Mouse (Mus musculus) gastrocnemius, adult 2 months (tissue): Measurements from ENCODE around the gene Dlgap3. TPM values are rescaled to one million over a fixed set of nuclear protein-coding genes. Genes with fewer than 3 reads are reported as not detected.

Experiments
- DNase-seq: peaks from one replicate; pipeline ENCODE4 v3.0.0; 2022
- H3K27ac ChIP-seq: fragments of 200-600 bp; 2 replicates; pipeline ENCODE4 v1.8.1; 2022; ENCODE audit warnings: mild to moderate bottlenecking
- H3K4me3 ChIP-seq: fragments of 200-600 bp; 2 replicates; pipeline ENCODE4 v1.8.1; 2022; ENCODE audit warnings: mild to moderate bottlenecking, moderate library complexity
- CTCF ChIP-seq: fragments of 200-600 bp; IDR thresholded peaks from 2 replicates; pipeline ENCODE4 v1.8.1; 2022; ENCODE audit warnings: antibody characterized with exemption, mild to moderate bottlenecking, moderate library complexity
- intact Hi-C: fragments of 180-260 bp; cut with DNase I; formaldehyde crosslinking; loops from one replicate; pipeline ENCODE4 v1.15.1; 2025
- long read RNA-seq, 2 experiments: library from polyadenylated mRNA; stranded (forward); transcript quantifications; one replicate each; pipeline ENCODE4 v2.0.0; 2021
- total RNA-seq, 2 experiments: library from RNA; stranded (reverse); gene quantifications; 2 replicates each; pipeline ENCODE4 v1.2.3; 2021

Dlgap3 gene
- total RNA-seq = not detected
- long read RNA-seq, experiment 1 = 0 reads
- long read RNA-seq, experiment 2 = 0 reads

DNA sequence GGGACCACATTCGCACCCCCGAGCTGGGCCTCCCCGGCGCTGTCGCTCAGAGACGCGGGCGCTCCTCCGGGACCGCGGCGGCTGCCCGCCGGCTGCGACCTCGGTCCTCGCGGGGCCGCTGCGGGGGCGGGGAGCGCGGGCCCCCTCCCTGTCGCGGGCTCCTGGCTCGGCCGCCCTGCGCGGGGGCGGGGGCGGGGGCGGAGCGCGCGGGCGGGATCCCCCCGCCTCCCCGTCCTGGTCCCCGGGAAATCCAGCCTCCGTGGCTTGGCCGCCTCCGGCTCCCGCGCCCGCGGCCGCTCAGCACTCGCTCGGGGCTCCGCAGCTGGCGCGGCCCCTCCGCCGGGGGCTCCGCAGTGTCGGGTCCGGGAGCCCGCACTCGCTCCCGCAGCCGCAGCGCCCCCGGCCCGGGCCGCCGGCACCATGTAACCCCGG lies at the start of gene Dlgap3:
Gene Dlgap3, plus strand, starts transcription at position 291 of the 432 bp plus-strand sequence.
- intact Hi-C loops = no loop called here
- Histone ChIP-seq H3K4me3 (peak within 1 kb of the TSS; percentile 78), H3K27ac (no peak within 1 kb of the TSS)
- peak; percentile 36 for DNase-seq
- TF ChIP-seq CTCF = no peak

DNA sequence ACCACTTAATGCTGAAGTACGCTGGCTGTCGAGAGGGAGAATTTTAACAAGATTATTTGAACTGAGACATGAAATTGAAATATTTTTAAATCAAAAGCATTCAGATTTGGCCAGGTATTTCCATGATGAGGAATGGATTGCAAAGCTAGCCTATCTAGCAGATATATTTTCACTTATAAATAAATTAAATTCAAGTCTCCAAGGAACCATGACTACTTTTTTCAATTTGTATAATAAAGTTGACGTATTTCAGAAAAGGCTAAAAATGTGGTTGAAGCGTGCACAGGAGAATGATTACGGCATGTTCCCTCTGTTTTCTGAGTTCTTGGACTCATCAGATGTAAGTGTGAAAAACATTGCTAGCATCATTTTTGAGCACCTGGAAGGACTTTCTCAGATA lies 45.6 kb upstream of the Dlgap3 start, which contains the start of gene Tmem35b:
Gene Tmem35b, plus strand, starts transcription at position 301 of the 400 bp plus-strand sequence.
- TF ChIP-seq CTCF = no peak
- no peak for DNase-seq
- no peak within 1 kb of the TSS for H3K4me3 ChIP-seq
- intact Hi-C loops = no loop called here
- no peak within 1 kb of the TSS for H3K27ac ChIP-seq

DNA sequence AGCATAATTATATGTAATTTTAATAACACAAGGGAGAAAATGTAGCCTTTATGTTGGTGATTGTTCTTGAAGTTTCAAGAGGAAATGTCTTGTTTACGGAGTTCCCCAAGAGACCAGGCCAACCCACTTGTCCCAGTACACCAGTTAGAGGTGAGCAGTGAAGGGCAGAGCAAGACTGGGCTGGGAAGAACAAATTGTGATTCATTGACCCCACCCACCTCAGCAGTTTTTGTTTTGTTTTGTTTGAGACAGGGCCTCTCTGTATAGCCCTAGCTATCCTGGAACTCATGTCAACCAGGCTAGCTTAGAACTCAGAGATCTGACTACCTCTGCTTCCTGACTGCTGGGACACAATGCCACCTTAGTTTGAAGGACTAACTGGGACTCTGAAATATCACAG lies 44.7 kb upstream of the Dlgap3 start:
- Histone ChIP-seq H3K27ac (no peak overlapping the region), H3K4me3 (no peak overlapping the region)
- intact Hi-C loops = no loop called here
- TF ChIP-seq CTCF = no peak
- DNase-seq = no peak

DNA sequence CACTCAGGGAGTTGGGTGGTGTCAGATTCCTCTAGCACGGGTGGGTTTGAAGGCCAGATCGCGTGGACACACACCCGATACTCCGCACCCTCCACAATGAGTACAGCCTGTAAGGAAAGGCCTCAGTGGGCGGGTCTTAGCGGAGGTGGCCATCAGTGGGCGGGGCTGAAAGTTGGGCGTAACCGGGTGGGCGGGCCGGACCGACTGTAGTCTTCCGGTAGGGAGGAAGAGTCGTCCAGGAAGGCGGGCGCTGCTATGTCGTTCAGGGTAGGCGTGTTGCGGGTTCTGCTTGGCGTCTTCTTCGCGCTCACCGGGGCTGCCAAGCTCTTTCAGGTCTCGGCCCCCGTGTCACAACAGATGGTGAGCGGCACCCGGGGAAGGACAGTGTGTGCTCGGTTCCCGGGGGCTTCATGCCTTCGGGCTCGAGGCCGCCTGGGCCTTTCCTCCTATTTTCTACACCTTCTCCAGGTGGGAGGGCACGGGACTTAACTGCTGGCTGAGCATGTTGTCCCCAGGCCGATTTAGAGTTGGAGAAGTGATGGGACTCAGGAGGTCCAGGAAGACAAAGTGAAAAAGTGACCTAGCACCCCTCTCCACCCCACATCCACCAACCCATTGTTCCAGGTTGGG lies 43.1 kb upstream of the Dlgap3 start:
- Histone ChIP-seq H3K4me3 (peak overlapping the region; percentile 84), H3K27ac (peak overlapping the region; percentile 61; the same call in 1 of the 2 replicates)
- intact Hi-C loops = no loop called here

DNA sequence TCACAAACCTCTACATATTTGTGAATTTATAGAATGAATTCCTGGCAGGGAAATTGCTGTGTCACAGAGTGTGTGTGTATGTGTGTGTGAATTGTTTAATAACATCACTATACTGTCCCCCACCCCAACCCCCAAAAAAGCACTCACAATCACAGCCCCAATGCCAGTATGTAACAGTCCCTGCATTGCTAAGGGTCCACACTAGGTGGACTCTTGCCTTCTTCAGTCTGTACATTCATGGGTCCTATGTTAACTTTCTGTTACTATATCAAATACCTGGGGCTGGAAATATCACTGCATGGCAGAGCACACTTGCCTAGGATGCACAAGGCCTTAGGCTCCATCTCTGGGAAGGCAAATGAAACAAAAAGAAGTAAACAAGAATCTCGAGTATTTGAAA lies 34.3 kb upstream of the Dlgap3 start:
- H3K27ac ChIP-seq = no peak overlapping the region
- no peak for DNase-seq
- intact Hi-C loops = no loop called here
- TF ChIP-seq CTCF = no peak
- no peak overlapping the region for H3K4me3 ChIP-seq

More for the DNA sequence above, 43.1 kb upstream of the Dlgap3 start:
- no peak for TF ChIP-seq CTCF
- DNase-seq = peak; percentile 89

DNA sequence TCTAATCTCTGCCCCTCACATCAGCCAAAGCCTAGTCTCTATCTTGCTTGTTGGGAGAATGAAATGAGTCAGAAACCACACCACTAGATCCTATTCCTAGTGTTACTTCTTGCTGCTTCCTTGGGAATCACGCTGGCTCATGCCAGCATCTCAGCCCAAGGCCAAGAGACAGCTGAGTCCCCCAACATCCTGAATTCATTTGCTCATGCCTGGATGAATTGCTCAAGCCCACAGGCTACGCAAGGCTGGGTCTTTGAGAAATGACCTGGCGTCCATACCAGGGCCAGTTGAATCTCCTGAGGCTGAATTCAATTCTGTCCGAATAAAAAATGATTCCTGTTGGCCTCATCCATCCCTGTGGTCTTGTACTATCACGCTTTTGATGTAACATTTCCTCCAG lies 31.4 kb upstream of the Dlgap3 start:
- Histone ChIP-seq H3K27ac (no peak overlapping the region), H3K4me3 (no peak overlapping the region)
- DNase-seq = no peak
- TF ChIP-seq CTCF = no peak
- intact Hi-C loops = no loop called here

DNA sequence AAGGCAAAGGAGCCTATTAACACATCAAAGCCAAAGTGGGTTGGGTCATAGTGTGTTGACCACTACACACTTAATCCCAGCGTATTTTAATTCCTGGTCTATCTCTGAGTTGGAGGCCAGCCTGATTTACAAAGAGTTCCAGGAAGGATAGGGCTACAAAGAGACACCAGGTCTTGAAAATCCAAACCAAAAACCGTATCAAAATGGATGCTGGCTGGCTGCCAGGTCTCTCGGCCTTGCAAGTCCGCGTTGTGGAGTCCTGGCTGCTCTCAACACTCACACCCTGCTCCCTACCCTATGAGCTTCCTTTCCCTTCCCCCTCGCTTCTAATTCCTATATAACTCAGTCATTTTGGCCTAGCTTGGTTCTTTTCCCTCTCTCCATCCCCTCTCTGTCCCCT lies 30.5 kb upstream of the Dlgap3 start:
- no peak overlapping the region for H3K27ac ChIP-seq
- TF ChIP-seq CTCF = no peak
- no peak overlapping the region for H3K4me3 ChIP-seq
- no peak for DNase-seq
- intact Hi-C loops = no loop called here

DNA sequence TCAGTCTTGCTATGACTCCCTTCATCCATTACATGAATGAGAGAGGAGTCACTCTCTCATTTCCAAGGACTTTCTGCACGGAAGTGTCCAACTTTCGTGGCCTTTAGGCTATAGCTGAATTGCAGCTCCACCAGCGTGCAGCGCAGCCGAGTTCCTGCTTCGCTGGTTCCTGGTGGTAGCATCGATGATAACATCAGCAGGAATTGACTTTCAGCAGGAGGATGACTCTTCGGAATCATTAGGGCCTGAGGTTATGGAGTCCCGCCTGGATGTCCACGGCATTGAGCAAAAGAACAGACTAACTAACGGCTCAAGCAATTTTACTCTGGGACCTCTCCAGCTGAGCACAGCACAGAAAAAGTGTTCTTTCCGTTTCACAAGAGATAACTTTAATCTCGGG lies 19.0 kb upstream of the Dlgap3 start:
- intact Hi-C loops = no loop called here
- H3K4me3 ChIP-seq = no peak overlapping the region
- no peak for TF ChIP-seq CTCF
- no peak overlapping the region for H3K27ac ChIP-seq
- no peak for DNase-seq

DNA sequence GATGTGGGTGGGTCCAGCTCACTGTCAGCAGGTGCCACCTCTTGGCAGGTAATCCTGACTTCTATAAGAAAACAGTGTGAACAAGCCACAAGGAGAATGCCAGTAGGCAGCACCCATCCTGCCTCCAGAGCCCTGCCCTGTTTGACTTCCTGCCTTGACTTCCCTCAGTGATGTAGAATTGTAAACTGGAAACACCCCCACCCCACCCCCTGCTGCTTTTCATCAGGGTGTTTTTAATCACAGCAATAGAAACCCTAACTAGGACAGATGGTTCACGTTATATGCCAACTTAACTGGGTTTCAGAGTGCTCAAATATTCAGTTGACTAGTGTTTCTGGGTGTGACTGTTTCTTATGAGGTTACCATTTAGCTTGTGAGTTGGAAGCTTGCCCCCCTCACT lies 15.7 kb upstream of the Dlgap3 start:
- no peak for TF ChIP-seq CTCF
- Histone ChIP-seq H3K4me3 (no peak overlapping the region), H3K27ac (no peak overlapping the region)
- intact Hi-C loops = no loop called here
- no peak for DNase-seq

DNA sequence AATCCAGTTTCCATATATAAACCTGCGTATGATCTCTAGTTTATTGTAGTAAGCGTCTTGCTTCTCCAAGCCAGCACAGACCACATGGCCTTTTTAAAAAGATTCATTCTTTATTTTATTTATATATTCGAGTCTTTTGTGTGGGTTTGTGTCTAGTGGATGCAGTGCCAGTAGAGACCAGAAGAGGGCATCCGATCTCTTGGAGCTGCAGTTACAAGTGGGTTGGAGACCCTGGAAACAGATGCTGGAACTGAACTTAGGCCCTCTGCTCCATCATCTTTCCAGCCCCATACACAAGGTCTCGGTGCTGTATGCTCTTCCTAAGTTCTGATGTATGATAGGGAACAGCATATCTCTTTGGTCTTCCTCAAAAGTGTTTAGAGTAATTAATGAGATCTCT lies 13.2 kb upstream of the Dlgap3 start:
- H3K27ac ChIP-seq = no peak overlapping the region
- no peak overlapping the region for H3K4me3 ChIP-seq
- no peak for DNase-seq
- intact Hi-C loops = no loop called here
- 0 out of 2 replicates have a peak, but pooled peaks have one; percentile 9 for TF ChIP-seq CTCF

DNA sequence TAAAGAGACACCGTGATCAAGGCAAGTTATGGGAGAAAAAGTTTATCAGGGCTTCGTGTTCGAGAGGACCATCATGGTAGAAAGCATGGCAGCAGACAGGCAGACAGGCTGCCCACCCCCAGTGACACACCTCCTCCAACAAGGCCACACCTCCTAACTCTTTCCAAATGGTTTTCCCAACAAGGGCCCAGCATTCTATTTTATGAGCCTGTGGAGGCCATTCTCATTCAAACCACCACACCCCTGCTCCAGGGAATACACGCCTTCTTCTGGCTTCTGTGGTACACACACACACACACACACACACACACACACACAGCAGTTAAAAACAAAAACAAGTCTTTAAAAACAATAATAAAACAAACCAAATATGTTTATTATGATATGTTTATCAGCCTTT lies 11.3 kb upstream of the Dlgap3 start:
- no peak for DNase-seq
- intact Hi-C loops = no loop called here
- H3K27ac ChIP-seq = no peak overlapping the region
- no peak overlapping the region for H3K4me3 ChIP-seq
- no peak for TF ChIP-seq CTCF

DNA sequence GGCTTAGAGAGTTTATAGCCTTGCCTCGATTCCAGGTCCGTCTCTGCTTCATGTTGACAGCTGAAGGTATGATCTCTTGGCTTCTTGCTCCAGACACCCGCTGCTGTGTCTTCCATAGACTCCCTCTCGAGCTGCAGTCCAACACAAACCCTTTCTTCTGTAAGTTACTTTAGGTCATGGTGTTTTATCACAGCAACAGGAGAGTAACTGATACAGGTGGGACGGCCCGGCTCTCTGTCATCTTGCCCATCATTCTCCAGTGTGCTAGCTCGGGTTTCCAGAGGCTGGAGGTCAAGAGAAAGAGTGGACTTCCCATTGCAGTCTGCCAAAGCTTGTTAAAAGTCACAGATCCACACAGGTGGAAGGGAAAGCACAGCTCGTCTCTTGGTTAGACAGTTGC lies 5.1 kb upstream of the Dlgap3 start:
- intact Hi-C loops = no loop called here
- Histone ChIP-seq H3K4me3 (no peak overlapping the region), H3K27ac (no peak overlapping the region)
- no peak for DNase-seq
- TF ChIP-seq CTCF = no peak

DNA sequence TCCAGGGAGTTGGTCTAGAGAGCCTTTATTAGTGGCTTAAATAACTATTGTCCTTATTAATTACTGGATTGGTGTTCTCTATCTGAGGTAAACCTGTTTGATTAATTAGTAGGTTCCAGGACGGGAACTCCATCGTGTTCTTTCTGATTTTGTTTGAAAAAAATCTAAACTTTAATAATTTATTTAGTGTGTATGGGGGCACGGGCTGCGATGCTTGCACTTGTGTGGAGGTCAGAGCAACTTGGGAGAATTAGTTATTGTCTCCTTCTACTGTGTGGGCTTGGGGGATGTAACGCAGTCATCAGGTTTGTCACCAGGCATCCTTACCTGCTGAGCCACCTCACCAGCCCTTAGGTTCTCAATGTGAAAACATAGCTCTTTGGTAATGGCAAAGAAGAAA lies 1.9 kb upstream of the Dlgap3 start:
- no peak for DNase-seq
- intact Hi-C loops = no loop called here
- no peak overlapping the region for H3K27ac ChIP-seq
- H3K4me3 ChIP-seq = no peak overlapping the region
- TF ChIP-seq CTCF = no peak

DNA sequence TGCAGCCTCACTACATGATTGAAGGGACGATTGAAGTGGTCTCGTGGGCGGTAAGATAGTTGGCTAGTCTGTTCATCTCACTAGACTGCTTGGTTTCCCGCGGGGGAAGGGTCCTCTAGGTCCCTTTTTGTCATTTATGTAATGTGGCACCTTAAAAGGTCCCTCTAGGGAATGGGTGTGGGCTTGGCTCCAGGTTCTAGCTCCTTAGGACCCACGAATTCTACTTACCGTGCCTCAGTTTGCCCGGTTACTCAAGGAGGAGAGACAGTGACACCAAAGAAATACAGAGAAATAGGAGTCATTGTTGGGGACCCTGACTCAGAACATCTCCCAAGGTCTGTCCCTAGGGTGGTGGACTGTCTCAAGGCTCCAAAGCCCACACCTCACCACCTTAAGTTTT lies 1.3 kb upstream of the Dlgap3 start:
- DNase-seq = no peak
- H3K4me3 ChIP-seq = no peak overlapping the region; the same call in 1 of the 2 replicates
- intact Hi-C loops = no loop called here
- no peak for TF ChIP-seq CTCF
- H3K27ac ChIP-seq = no peak overlapping the region
